Mouse (Mus musculus) lung, postnatal 10 days (tissue): ENCODE measurements around the gene Tex13c1.

Experiments used
- DNase-seq: peaks from one replicate; pipeline ENCODE4 v3.0.0; 2021

Tex13c1 gene

GRCm38 (mm10) chrX:43590860-43591259, at the start of gene Tex13c1:
Gene Tex13c1, plus strand, starts transcription at chrX:43591160.
- no peak for DNase-seq
